Mouse (Mus musculus): Measurements from ENCODE around the gene Olfr286. TPM values are rescaled to one million over a fixed set of nuclear protein-coding genes. Genes with fewer than 3 reads are reported as not detected.

Gene Olfr286
- not detected in 2 replicates for polyA plus RNA-seq (2014; fragmentation: Nextera tagmentation; extraction: Ambion mirVana)

GRCm38 (mm10) chr15:98234350-98234749, at the start of gene Olfr286:
TSS of gene Olfr286 (minus strand) at chr15:98234450.
- DNase-seq (ENCODE audit: low spot score, missing footprints) (no peak), ATAC-seq (ENCODE audit: low FRiP score) (no peak)
- no peaks in the 10 kb centered on the region for H3K4me1 ChIP-seq (ENCODE audit: control insufficient read depth, insufficient read depth, low read length)
- H3K4me3 ChIP-seq (ENCODE audit: low read depth, low read length) = no peak within 1 kb of the TSS
- no peak within 1 kb of the TSS for H3K27ac ChIP-seq (ENCODE audit: low read depth, low read length)
- H3K27me3 ChIP-seq (ENCODE audit: control insufficient read depth, insufficient read depth, low read length) = no peaks in the 10 kb centered on the region
- H3K36me3 ChIP-seq (ENCODE audit: control insufficient read depth, insufficient read depth, low read length) = no peaks in the 10 kb centered on the region
- H3K9ac ChIP-seq (ENCODE audit: low read length) = no peak within 1 kb of the TSS
- 86% methylated on average over 4 of the region's 4 CpGs for WGBS
- no peaks in the 10 kb centered on the region for H3K9me3 ChIP-seq (ENCODE audit: control insufficient read depth, low read length)
- no peak within 1 kb of the TSS for H3K4me2 ChIP-seq

GRCm38 (mm10) chr15:98257776-98258175, 23.5 kb upstream of the Olfr286 start:
- ATAC-seq (ENCODE audit: low FRiP score) = no peak
- WGBS = 84% methylated on average over 7 of the region's 7 CpGs

GRCm38 (mm10) chr15:98257193-98257592, 22.9 kb upstream of the Olfr286 start, which contains the start of gene H1fnt:
TSS of gene H1fnt (minus strand) at chr15:98257293.
- H3K9me3 ChIP-seq (ENCODE audit: control insufficient read depth, low read length) = no peaks in the 10 kb centered on the region
- H3K4me1 ChIP-seq (ENCODE audit: control insufficient read depth, insufficient read depth, low read length) = no peaks in the 10 kb centered on the region
- no peak within 1 kb of the TSS for H3K27ac ChIP-seq (ENCODE audit: low read depth, low read length)
- WGBS = 85% methylated on average over 8 of the region's 8 CpGs
- no peak within 1 kb of the TSS for H3K4me2 ChIP-seq
- ATAC-seq (ENCODE audit: low FRiP score) (no peak), DNase-seq (ENCODE audit: low spot score, missing footprints) (no peak)
- H3K27me3 ChIP-seq (ENCODE audit: control insufficient read depth, insufficient read depth, low read length) = no peaks in the 10 kb centered on the region
- no peak within 1 kb of the TSS for H3K4me3 ChIP-seq (ENCODE audit: low read depth, low read length)
- no peaks in the 10 kb centered on the region for H3K36me3 ChIP-seq (ENCODE audit: control insufficient read depth, insufficient read depth, low read length)
- H3K9ac ChIP-seq (ENCODE audit: low read length) = no peak within 1 kb of the TSS

More at GRCm38 (mm10) chr15:98257776-98258175, 23.5 kb upstream of the Olfr286 start:
- Histone ChIP-seq H3K4me1 (ENCODE audit: control insufficient read depth, insufficient read depth, low read length) (no peaks in the 10 kb centered on the region), H3K4me2 (no peak overlapping the region), H3K36me3 (ENCODE audit: control insufficient read depth, insufficient read depth, low read length) (no peaks in the 10 kb centered on the region), H3K27ac (ENCODE audit: low read depth, low read length) (no peak overlapping the region), H3K27me3 (ENCODE audit: control insufficient read depth, insufficient read depth, low read length) (no peaks in the 10 kb centered on the region), H3K9ac (ENCODE audit: low read length) (no peak overlapping the region), H3K9me3 (ENCODE audit: control insufficient read depth, low read length) (no peaks in the 10 kb centered on the region), H3K4me3 (ENCODE audit: low read depth, low read length) (no peak overlapping the region)
- DNase-seq (ENCODE audit: low spot score, missing footprints) = no peak

- Histone ChIP-seq H3K36me3 (ENCODE audit: control insufficient read depth, insufficient read depth, low read length) (no peaks in the 10 kb centered on the region), H3K9ac (ENCODE audit: low read length) (no peak overlapping the region), H3K27ac (ENCODE audit: low read depth, low read length) (no peak overlapping the region), H3K9me3 (ENCODE audit: control insufficient read depth, low read length) (no peaks in the 10 kb centered on the region), H3K4me1 (ENCODE audit: control insufficient read depth, insufficient read depth, low read length) (no peaks in the 10 kb centered on the region), H3K27me3 (ENCODE audit: control insufficient read depth, insufficient read depth, low read length) (no peaks in the 10 kb centered on the region), H3K4me3 (ENCODE audit: low read depth, low read length) (no peak overlapping the region), H3K4me2 (no peak overlapping the region)
- DNase-seq (ENCODE audit: low spot score, missing footprints) = no peak
- ATAC-seq (ENCODE audit: low FRiP score) = no peak
- 92% methylated on average over 13 of the region's 13 CpGs for WGBS
Measured at GRCm38 (mm10) chr15:98256271-98256670, 22.0 kb upstream of the Olfr286 start.

- Histone ChIP-seq H3K4me1 (ENCODE audit: control insufficient read depth, insufficient read depth, low read length) (no peaks in the 10 kb centered on the region), H3K27me3 (ENCODE audit: control insufficient read depth, insufficient read depth, low read length) (no peaks in the 10 kb centered on the region), H3K4me2 (no peak overlapping the region), H3K9me3 (ENCODE audit: control insufficient read depth, low read length) (no peaks in the 10 kb centered on the region), H3K9ac (ENCODE audit: low read length) (no peak overlapping the region), H3K4me3 (ENCODE audit: low read depth, low read length) (no peak overlapping the region), H3K27ac (ENCODE audit: low read depth, low read length) (no peak overlapping the region), H3K36me3 (ENCODE audit: control insufficient read depth, insufficient read depth, low read length) (no peaks in the 10 kb centered on the region)
- DNase-seq (ENCODE audit: low spot score, missing footprints) = no peak
- ATAC-seq (ENCODE audit: low FRiP score) = no peak
- 93% methylated on average over 4 of the region's 4 CpGs for WGBS
Measured at GRCm38 (mm10) chr15:98235442-98235841, 1.2 kb upstream of the Olfr286 start.

- Histone ChIP-seq H3K4me1 (ENCODE audit: control insufficient read depth, insufficient read depth, low read length) (no peaks in the 10 kb centered on the region), H3K36me3 (ENCODE audit: control insufficient read depth, insufficient read depth, low read length) (no peaks in the 10 kb centered on the region), H3K27ac (ENCODE audit: low read depth, low read length) (no peak overlapping the region), H3K4me2 (no peak overlapping the region), H3K4me3 (ENCODE audit: low read depth, low read length) (no peak overlapping the region), H3K9ac (ENCODE audit: low read length) (no peak overlapping the region), H3K9me3 (ENCODE audit: control insufficient read depth, low read length) (no peaks in the 10 kb centered on the region), H3K27me3 (ENCODE audit: control insufficient read depth, insufficient read depth, low read length) (no peaks in the 10 kb centered on the region)
- ATAC-seq (ENCODE audit: low FRiP score) = no peak
- WGBS = 67% methylated on average over 7 of the region's 7 CpGs
- DNase-seq (ENCODE audit: low spot score, missing footprints) = no peak
Measured at GRCm38 (mm10) chr15:98226096-98226495, 8.2 kb downstream of the Olfr286 start.

GRCm38 (mm10) chr15:98225610-98226009, 8.6 kb downstream of the Olfr286 start:
- H3K27ac ChIP-seq (ENCODE audit: low read depth, low read length) = no peak overlapping the region
- no peaks in the 10 kb centered on the region for H3K9me3 ChIP-seq (ENCODE audit: control insufficient read depth, low read length)
- no peak for DNase-seq (ENCODE audit: low spot score, missing footprints)
- no peaks in the 10 kb centered on the region for H3K4me1 ChIP-seq (ENCODE audit: control insufficient read depth, insufficient read depth, low read length)
- no peak overlapping the region for H3K4me2 ChIP-seq
- 40% methylated on average over 16 of the region's 16 CpGs for WGBS
- H3K9ac ChIP-seq (ENCODE audit: low read length) = no peak overlapping the region
- no peaks in the 10 kb centered on the region for H3K27me3 ChIP-seq (ENCODE audit: control insufficient read depth, insufficient read depth, low read length)
- ATAC-seq (ENCODE audit: low FRiP score) = no peak
- H3K36me3 ChIP-seq (ENCODE audit: control insufficient read depth, insufficient read depth, low read length) = no peaks in the 10 kb centered on the region
- H3K4me3 ChIP-seq (ENCODE audit: low read depth, low read length) = no peak overlapping the region

GRCm38 (mm10) chr15:98222377-98222776, 11.9 kb downstream of the Olfr286 start:
- Histone ChIP-seq H3K27ac (ENCODE audit: low read depth, low read length) (no peak overlapping the region), H3K9me3 (ENCODE audit: control insufficient read depth, low read length) (no peaks in the 10 kb centered on the region), H3K4me3 (ENCODE audit: low read depth, low read length) (no peak overlapping the region), H3K4me2 (no peak overlapping the region), H3K27me3 (ENCODE audit: control insufficient read depth, insufficient read depth, low read length) (no peaks in the 10 kb centered on the region), H3K4me1 (ENCODE audit: control insufficient read depth, insufficient read depth, low read length) (no peaks in the 10 kb centered on the region), H3K9ac (ENCODE audit: low read length) (no peak overlapping the region), H3K36me3 (ENCODE audit: control insufficient read depth, insufficient read depth, low read length) (no peaks in the 10 kb centered on the region)
- ATAC-seq (ENCODE audit: low FRiP score) (no peak), DNase-seq (ENCODE audit: low spot score, missing footprints) (no peak)

GRCm38 (mm10) chr15:98220877-98221276, 13.4 kb downstream of the Olfr286 start, which contains the start of the genes Gm44579 and Olfr287:
TSS of gene Gm44579 (minus strand) at chr15:98220977.
TSS of gene Olfr287 (minus strand) at chr15:98221056.
- ATAC-seq (ENCODE audit: low FRiP score) (no peak), DNase-seq (ENCODE audit: low spot score, missing footprints) (no peak)
- Histone ChIP-seq H3K4me3 (ENCODE audit: low read depth, low read length) (no peak within 1 kb of the TSS), H3K27me3 (ENCODE audit: control insufficient read depth, insufficient read depth, low read length) (no peaks in the 10 kb centered on the region), H3K9ac (ENCODE audit: low read length) (no peak within 1 kb of the TSS), H3K36me3 (ENCODE audit: control insufficient read depth, insufficient read depth, low read length) (no peaks in the 10 kb centered on the region), H3K9me3 (ENCODE audit: control insufficient read depth, low read length) (no peaks in the 10 kb centered on the region), H3K4me1 (ENCODE audit: control insufficient read depth, insufficient read depth, low read length) (no peaks in the 10 kb centered on the region), H3K4me2 (no peak within 1 kb of the TSS), H3K27ac (ENCODE audit: low read depth, low read length) (no peak within 1 kb of the TSS)
- 69% methylated on average over 4 of the region's 4 CpGs for WGBS
